Mouse (Mus musculus): ENCODE measurements around the gene Fam216a. TPM values are rescaled to one million over a fixed set of nuclear protein-coding genes. Genes with fewer than 3 reads are reported as not detected.
A peak's percentile ranks its signal among the peaks of the same experiment; 100 is the strongest.

Gene Fam216a
- total and polyA plus RNA-seq, 3 experiments: 68.9 to 100 TPM; not detected in 1

DNA sequence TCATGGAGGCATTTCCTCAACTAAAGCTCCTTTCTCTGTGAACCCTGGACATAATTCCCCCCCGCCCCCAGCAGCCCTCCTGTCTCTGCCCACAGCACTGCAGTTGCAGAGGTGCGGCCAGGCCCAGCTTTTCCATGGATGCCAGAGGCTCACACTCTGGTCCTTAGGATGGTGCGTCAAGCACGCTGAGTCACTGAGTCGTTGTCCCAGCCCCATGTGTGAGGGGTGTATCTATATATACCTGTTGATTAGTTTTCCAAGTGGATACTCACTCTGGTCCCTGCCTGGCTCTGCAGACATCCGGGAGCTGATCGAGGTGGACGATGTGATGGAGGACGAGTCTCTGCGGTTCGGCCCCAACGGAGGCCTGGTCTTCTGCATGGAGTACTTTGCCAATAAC is 6.0 kb upstream of the Fam216a start:
- Histone ChIP-seq H3K9ac (ENCODE audit: control insufficient read depth, low read depth, low read length, poor library complexity, severe bottlenecking) (no peak overlapping the region), H3K4me3 (ENCODE audit: control insufficient read depth in 1 of 2, insufficient read depth in 1 of 2, low read depth in 2 of 2, low read length in 2 of 2) (no peak overlapping the region), H3K27ac (ENCODE audit: control insufficient read depth, low read depth, low read length) (no peak overlapping the region), H3K79me2 (ENCODE audit: control insufficient read depth, insufficient read depth, low read length, poor library complexity) (peaks cover 10% of the 10 kb centered on the region), H3K9me3 (replicated peaks; ENCODE audit: insufficient read depth, low read length) (no peaks in the 10 kb centered on the region), H3K4me1 (ENCODE audit: control insufficient read depth in 1 of 2, insufficient read depth in 2 of 2, low read length in 2 of 2) (no peaks in the 10 kb centered on the region), H3K27me3 (ENCODE audit: control insufficient read depth in 1 of 2, insufficient read depth in 2 of 2, low read length in 2 of 2) (no peaks in the 10 kb centered on the region), H3K36me3 (ENCODE audit: control insufficient read depth in 1 of 2, insufficient read depth in 2 of 2, low read length in 2 of 2) (peaks cover 5 to 12% of the 10 kb centered on the region in 2 experiments)
- no peak for DNase-seq (ENCODE audit: low read depth, low spot score)
- no peak for TF ChIP-seq E2F4 (IDR thresholded peaks at IDR 0.05; ENCODE audit: borderline replicate concordance, low read depth, low read length)

DNA sequence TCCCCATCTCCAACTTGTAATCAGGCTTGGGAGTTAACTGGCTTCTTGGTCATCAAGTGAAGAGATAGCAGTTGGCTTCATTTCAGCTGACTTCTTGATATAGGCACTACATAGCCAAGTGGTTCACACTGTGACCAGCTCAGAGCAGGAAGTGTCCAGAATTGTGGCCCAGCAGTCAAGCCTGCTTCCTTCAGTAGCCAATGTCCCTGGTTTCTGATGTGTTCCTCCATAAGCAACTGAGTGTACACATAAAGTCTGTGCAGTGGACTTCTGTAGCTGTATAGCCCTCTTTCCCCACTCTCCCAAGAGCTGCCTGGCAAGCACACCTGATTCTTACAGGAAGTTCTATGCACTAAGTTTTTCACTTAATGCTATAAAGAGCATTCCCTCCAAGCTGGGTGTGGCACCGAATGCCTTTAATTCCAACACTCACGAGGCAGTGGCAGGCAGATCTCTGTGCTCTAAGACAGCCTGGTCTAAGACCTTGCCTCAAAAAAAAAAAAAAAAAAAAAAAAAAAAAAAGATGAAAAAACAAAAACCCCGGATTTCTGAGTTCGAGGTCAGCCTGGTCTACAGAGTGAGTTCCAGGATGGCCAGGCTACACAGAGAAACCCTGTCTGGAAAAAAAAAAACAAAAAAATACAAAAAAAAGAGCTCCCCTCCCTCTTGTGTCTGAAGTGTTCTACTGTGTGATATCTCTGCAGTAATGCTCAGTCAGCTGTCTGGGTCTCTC is 5.1 kb upstream of the Fam216a start:
- no peak for DNase-seq (ENCODE audit: low read depth, low spot score)
- H3K36me3 ChIP-seq (ENCODE audit: control insufficient read depth in 1 of 2, insufficient read depth in 2 of 2, low read length in 2 of 2): peaks cover 6 to 7% of the 10 kb centered on the region in 2 experiments
- TF ChIP-seq MXI1 (IDR thresholded peaks at IDR 0.05; ENCODE audit: low read depth, low read length): no peak
- peak; percentile 66 for TF ChIP-seq ZNF384 (IDR thresholded peaks at IDR 0.05; ENCODE audit: low read depth, low read length)

DNA sequence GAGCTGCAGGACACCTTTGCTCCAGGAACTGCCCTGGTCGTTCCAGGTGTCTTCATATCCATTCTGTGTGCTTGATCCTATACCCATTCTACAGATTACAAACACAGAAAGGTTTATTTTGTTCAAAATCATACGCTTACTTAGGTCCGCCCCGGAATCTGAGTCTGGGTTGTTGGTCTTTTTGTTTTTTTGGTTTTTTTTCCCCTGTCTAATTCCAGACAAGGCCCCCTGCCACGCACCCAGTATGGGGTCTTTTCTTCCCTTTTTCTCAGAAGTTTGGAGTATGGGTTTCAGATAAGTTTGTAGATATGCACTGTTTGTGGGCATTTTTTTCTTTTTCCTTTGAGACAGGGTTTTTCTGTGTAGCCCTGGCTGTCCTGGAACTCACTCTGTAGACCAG is 714 bp upstream of the Fam216a start:
- Histone ChIP-seq H3K4me1 (ENCODE audit: control insufficient read depth in 1 of 2, insufficient read depth in 2 of 2, low read length in 2 of 2) (peaks cover 0 to 3% of the 10 kb centered on the region in 2 experiments; a peak in 1 of 4 replicates), H3K36me3 (ENCODE audit: control insufficient read depth in 1 of 2, insufficient read depth in 2 of 2, low read length in 2 of 2) (peaks cover 7 to 11% of the 10 kb centered on the region in 2 experiments; a peak in 3 of 4 replicates), H3K9me3 (replicated peaks; ENCODE audit: insufficient read depth, low read length) (no peaks in the 10 kb centered on the region), H3K9ac (ENCODE audit: control insufficient read depth, low read depth, low read length, poor library complexity, severe bottlenecking) (peak overlapping the region; percentile 84), H3K27me3 (ENCODE audit: control insufficient read depth in 1 of 2, insufficient read depth in 2 of 2, low read length in 2 of 2) (no peaks in the 10 kb centered on the region), H3K4me3 (ENCODE audit: control insufficient read depth in 1 of 2, insufficient read depth in 1 of 2, low read depth in 2 of 2, low read length in 2 of 2) (peak overlapping the region; percentile 81 to 95), H3K79me2 (ENCODE audit: control insufficient read depth, insufficient read depth, low read length, poor library complexity) (peaks cover 27% of the 10 kb centered on the region), H3K27ac (ENCODE audit: control insufficient read depth, low read depth, low read length) (peak overlapping the region; percentile 87)
- no peak for DNase-seq (ENCODE audit: low read depth, low spot score)
- no peak for TF ChIP-seq TBP (IDR thresholded peaks at IDR 0.05; ENCODE audit: low read depth, low read length)
- 0 out of 2 replicates have a peak, but pooled peaks have one; percentile 81 for TF ChIP-seq CHD1 (IDR thresholded peaks at IDR 0.05; ENCODE audit: low read depth, low read length)

More for the DNA sequence above, 5.1 kb upstream of the Fam216a start:
- H3K4me1 ChIP-seq (ENCODE audit: control insufficient read depth in 1 of 2, insufficient read depth in 2 of 2, low read length in 2 of 2): no peaks in the 10 kb centered on the region
- H3K27me3 ChIP-seq (ENCODE audit: control insufficient read depth in 1 of 2, insufficient read depth in 2 of 2, low read length in 2 of 2): no peaks in the 10 kb centered on the region
- peaks cover 17% of the 10 kb centered on the region for H3K79me2 ChIP-seq (ENCODE audit: control insufficient read depth, insufficient read depth, low read length, poor library complexity)
- no peaks in the 10 kb centered on the region for H3K9me3 ChIP-seq (replicated peaks; ENCODE audit: insufficient read depth, low read length)
- H3K4me3 ChIP-seq (ENCODE audit: control insufficient read depth in 1 of 2, insufficient read depth in 1 of 2, low read depth in 2 of 2, low read length in 2 of 2): no peak overlapping the region
- H3K27ac ChIP-seq (ENCODE audit: control insufficient read depth, low read depth, low read length): no peak overlapping the region
- H3K9ac ChIP-seq (ENCODE audit: control insufficient read depth, low read depth, low read length, poor library complexity, severe bottlenecking): no peak overlapping the region

GRCm38 (mm10) chr5:122371591-122372191 is 473 bp downstream of the Fam216a start, which contains the start of gene Gpn3:
Gpn3 (plus strand) TSS chr5:122371876.
- Histone ChIP-seq H3K27ac (ENCODE audit: control insufficient read depth, low read depth, low read length) (peak within 1 kb of the TSS; percentile 91), H3K9ac (ENCODE audit: control insufficient read depth, low read depth, low read length, poor library complexity, severe bottlenecking) (peak within 1 kb of the TSS; percentile 96), H3K4me1 (ENCODE audit: control insufficient read depth in 1 of 2, insufficient read depth in 2 of 2, low read length in 2 of 2) (peaks cover 0 to 3% of the 10 kb centered on the region in 2 experiments; a peak in 1 of 4 replicates), H3K27me3 (ENCODE audit: control insufficient read depth in 1 of 2, insufficient read depth in 2 of 2, low read length in 2 of 2) (no peaks in the 10 kb centered on the region), H3K9me3 (replicated peaks; ENCODE audit: insufficient read depth, low read length) (no peaks in the 10 kb centered on the region), H3K4me3 (ENCODE audit: control insufficient read depth in 1 of 2, insufficient read depth in 1 of 2, low read depth in 2 of 2, low read length in 2 of 2) (peak within 1 kb of the TSS; percentile 81 to 95), H3K79me2 (ENCODE audit: control insufficient read depth, insufficient read depth, low read length, poor library complexity) (peaks cover 27% of the 10 kb centered on the region), H3K36me3 (ENCODE audit: control insufficient read depth in 1 of 2, insufficient read depth in 2 of 2, low read length in 2 of 2) (peaks cover 9 to 11% of the 10 kb centered on the region in 2 experiments)
- no peak for TF ChIP-seq ELF1 (IDR thresholded peaks at IDR 0.05; ENCODE audit: low read depth, low read length)
- TF ChIP-seq RAD21 (IDR thresholded peaks at IDR 0.05; ENCODE audit: low read depth, low read length): no peak
- TF ChIP-seq TAL1 (IDR thresholded peaks at IDR 0.05; ENCODE audit: low read length): no peak
- no peak for TF ChIP-seq GABPA (IDR thresholded peaks at IDR 0.05; ENCODE audit: low read depth, low read length)
- TF ChIP-seq NRF1 (IDR thresholded peaks at IDR 0.05; ENCODE audit: insufficient read depth, low read depth, low read length, poor library complexity, severe bottlenecking): no peak
- peak in 1 of 2 experiments; percentile 70; a peak in 2 of 4 replicates for TF ChIP-seq POLR2A (IDR thresholded peaks at IDR 0.05; ENCODE audit: control insufficient read depth in 1 of 2, insufficient read depth in 1 of 2, low read depth in 1 of 2, low read length in 2 of 2, poor library complexity in 1 of 2)
- TF ChIP-seq CHD1 (IDR thresholded peaks at IDR 0.05; ENCODE audit: low read depth, low read length): peak; percentile 66; the same call in 1 of the 2 replicates
- no peak; the same call in 1 of the 2 replicates for TF ChIP-seq NELFE (IDR thresholded peaks at IDR 0.05; ENCODE audit: low read depth, low read length)
- TF ChIP-seq BHLHE40 (IDR thresholded peaks at IDR 0.05; ENCODE audit: borderline replicate concordance, low read depth, low read length): no peak
- TF ChIP-seq UBTF (IDR thresholded peaks at IDR 0.05; ENCODE audit: borderline replicate concordance, insufficient read depth, low read depth, low read length): peak; percentile 82; the same call in 1 of the 2 replicates
- no peak for TF ChIP-seq SMC3 (IDR thresholded peaks at IDR 0.05; ENCODE audit: low read depth, low read length)
- TF ChIP-seq MAZ (IDR thresholded peaks at IDR 0.05; ENCODE audit: low read depth, low read length): no peak
- no peak for TF ChIP-seq ZMIZ1 (IDR thresholded peaks at IDR 0.05; ENCODE audit: low read depth, low read length)
- DNase-seq (ENCODE audit: low read depth, low spot score): no peak
